Mouse (Mus musculus) lung, embryonic 14.5 days (tissue): Measurements from ENCODE around the gene Lamc3. TPM values are rescaled to one million over a fixed set of nuclear protein-coding genes. Genes with fewer than 3 reads are reported as not detected.
A peak's percentile ranks its signal among the peaks of the same experiment; 100 is the strongest.

Experiments
- ATAC-seq: fragments of 200-750 bp; cut with Nextera tagmentation; 2 replicates; pipeline ENCODE4 v1.8.0; 2017; ENCODE audit warnings: mild to moderate bottlenecking, moderate TSS enrichment, moderate library complexity; ENCODE audit not compliant: insufficient read depth
- DNase-seq: peaks from one replicate; pipeline ENCODE4 v3.0.0-alpha.2; 2015
- H3K27ac ChIP-seq: fragments of 300-500 bp; sonication (generic); 2 replicates; pipeline ENCODE4 v1.5.1; 2014; ENCODE audit warnings: low read depth, mild to moderate bottlenecking, moderate library complexity
- H3K27me3 ChIP-seq: fragments of 300-500 bp; sonication (generic); 2 replicates; pipeline ENCODE4 v1.6.1; 2014; ENCODE audit warnings: low read length, control low read depth; ENCODE audit not compliant: insufficient read depth
- H3K36me3 ChIP-seq: fragments of 300-500 bp; sonication (generic); 2 replicates; pipeline ENCODE4 v1.6.1; 2014; ENCODE audit warnings: control low read depth; ENCODE audit not compliant: insufficient read depth
- H3K4me1 ChIP-seq: fragments of 300-500 bp; sonication (generic); 2 replicates; pipeline ENCODE4 v1.6.1; 2014; ENCODE audit warnings: antibody characterized with exemption, control low read depth; ENCODE audit not compliant: insufficient read depth
- H3K4me2 ChIP-seq: fragments of 300-500 bp; sonication (generic); 2 replicates; pipeline ENCODE4 v1.6.1; 2014; ENCODE audit warnings: mild to moderate bottlenecking
- H3K4me3 ChIP-seq: fragments of 300-500 bp; sonication (generic); 2 replicates; pipeline ENCODE4 v1.5.1; 2014; ENCODE audit warnings: low read depth, low read length
- H3K9ac ChIP-seq: fragments of 300-500 bp; sonication (generic); 2 replicates; pipeline ENCODE4 v1.6.1; 2014
- H3K9me3 ChIP-seq: fragments of 300-500 bp; sonication (generic); 2 replicates; pipeline ENCODE4 v1.6.1; 2016; ENCODE audit warnings: low read depth, low read length, control low read depth
- CTCF ChIP-seq: IDR thresholded peaks from 2 replicates; pipeline ENCODE4 v1.5.1; 2016; ENCODE audit warnings: antibody characterized with exemption, low read depth
- WGBS: fragments of 180-500 bp; shearing (Covaris S2); extraction: QIAGEN DNeasy Blood & Tissue Kit; methylation state at CpG from one replicate; pipeline ENCODE4 v1.1.7; 2014; 5-methylcytosine and 5-hydroxymethylcytosine counted together
- polyA plus RNA-seq: library from polyadenylated mRNA; unstranded; fragments of >200 nt; fragmentation: Nextera tagmentation; extraction: Ambion mirVana; gene quantifications from 2 replicates; pipeline ENCODE4 v1.2.1, GENCODE M21; 2014

Gene Lamc3
- polyA plus RNA-seq, 1 experiment from 2014 or later = 0.87 TPM

DNA sequence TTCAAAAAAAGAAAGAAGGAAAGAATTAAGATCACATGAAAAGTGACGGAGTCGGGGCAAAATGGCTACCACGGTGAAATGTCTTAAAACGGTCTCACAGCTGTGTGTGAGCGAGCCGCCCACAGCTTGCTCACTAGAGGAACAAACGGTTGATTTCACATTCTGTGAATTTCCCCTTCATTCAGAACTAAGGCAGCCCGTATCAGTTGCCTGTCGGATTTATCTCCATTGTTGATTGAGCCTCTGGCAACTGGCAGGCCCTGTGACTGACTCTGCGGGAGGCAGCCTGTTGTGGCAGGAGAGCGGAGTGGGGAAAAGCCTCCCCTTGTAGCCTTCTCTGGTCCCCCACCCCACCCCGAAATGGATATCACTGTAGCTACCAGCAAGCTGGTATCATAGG, 10.6 kb upstream of the Lamc3 start:
- DNase-seq (no peak), ATAC-seq (no peak)
- Histone ChIP-seq H3K27ac (no peak overlapping the region), H3K9me3 (no peaks in the 10 kb centered on the region), H3K36me3 (no peaks in the 10 kb centered on the region), H3K27me3 (peaks cover 40% of the 10 kb centered on the region), H3K4me2 (no peak overlapping the region), H3K9ac (no peak overlapping the region), H3K4me1 (no peaks in the 10 kb centered on the region), H3K4me3 (no peak overlapping the region)
- 21% methylated on average over 12 of the region's 12 CpGs for WGBS
- TF ChIP-seq CTCF = no peak

DNA sequence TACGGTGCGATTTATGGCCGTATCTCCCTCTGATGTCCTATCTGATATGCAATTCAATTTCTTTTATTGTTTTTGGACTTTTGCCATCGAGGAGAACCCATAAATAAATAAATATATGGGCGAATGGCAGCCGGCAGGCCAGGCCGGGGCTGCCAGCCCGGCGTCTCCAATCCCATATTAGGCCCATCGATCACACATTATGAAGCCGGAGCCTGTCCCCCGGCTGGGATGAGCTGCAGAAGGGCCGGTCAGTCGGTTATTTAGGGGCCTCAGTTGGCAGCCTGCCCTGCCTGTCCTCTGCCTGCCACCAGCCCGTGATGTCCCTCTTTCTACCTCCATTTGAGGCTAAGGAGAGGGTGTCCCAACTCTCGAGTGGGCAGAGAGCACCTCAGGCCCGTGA, 8.5 kb upstream of the Lamc3 start:
- no peaks in the 10 kb centered on the region for H3K36me3 ChIP-seq

GRCm38 (mm10) chr2:31880868-31881267, 6.2 kb upstream of the Lamc3 start:
- peaks cover 70% of the 10 kb centered on the region for H3K27me3 ChIP-seq

More for the DNA sequence above, 8.5 kb upstream of the Lamc3 start:
- Histone ChIP-seq H3K4me3 (no peak overlapping the region), H3K9me3 (no peaks in the 10 kb centered on the region), H3K4me2 (no peak overlapping the region), H3K27ac (no peak overlapping the region), H3K9ac (no peak overlapping the region), H3K4me1 (no peaks in the 10 kb centered on the region), H3K27me3 (peaks cover 60% of the 10 kb centered on the region)
- no peak for DNase-seq
- 43% methylated on average over 17 of the region's 17 CpGs for WGBS
- ATAC-seq = no peak
- no peak for TF ChIP-seq CTCF

DNA sequence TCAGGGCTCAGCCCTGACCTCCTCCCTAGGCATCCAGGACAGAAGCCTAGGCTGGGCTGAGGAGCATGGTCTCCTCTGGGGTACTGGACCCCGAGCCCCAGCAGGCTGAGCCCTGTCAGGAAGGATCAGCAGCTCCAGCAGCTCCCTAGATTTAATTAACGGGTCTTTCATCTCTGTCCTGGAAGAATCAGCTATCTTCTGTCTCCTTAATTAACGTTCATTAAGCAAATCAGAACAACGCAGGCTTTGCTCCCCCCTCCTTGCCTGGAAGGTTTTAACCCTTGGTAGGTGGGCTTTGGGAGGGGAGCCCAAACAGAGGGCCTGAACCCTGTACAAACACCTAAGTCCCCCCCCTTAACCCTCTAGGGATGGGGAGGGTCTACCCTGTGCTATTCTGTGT, 4.0 kb upstream of the Lamc3 start:
- H3K4me2 ChIP-seq = no peak overlapping the region
- H3K27ac ChIP-seq = no peak overlapping the region
- peaks cover 77% of the 10 kb centered on the region for H3K27me3 ChIP-seq
- 28% methylated on average over 4 of the region's 4 CpGs for WGBS
- H3K9me3 ChIP-seq = no peaks in the 10 kb centered on the region
- H3K4me1 ChIP-seq = no peaks in the 10 kb centered on the region
- no peak overlapping the region for H3K9ac ChIP-seq
- TF ChIP-seq CTCF = no peak
- no peak overlapping the region for H3K4me3 ChIP-seq
- H3K36me3 ChIP-seq = no peaks in the 10 kb centered on the region
- DNase-seq (no peak), ATAC-seq (no peak)

More at GRCm38 (mm10) chr2:31880868-31881267, 6.2 kb upstream of the Lamc3 start:
- Histone ChIP-seq H3K9me3 (no peaks in the 10 kb centered on the region), H3K9ac (no peak overlapping the region), H3K4me3 (no peak overlapping the region), H3K27ac (no peak overlapping the region), H3K4me2 (no peak overlapping the region), H3K36me3 (no peaks in the 10 kb centered on the region), H3K4me1 (no peaks in the 10 kb centered on the region)
- DNase-seq = no peak
- no peak for ATAC-seq
- TF ChIP-seq CTCF = no peak
- WGBS = 3% methylated on average over 14 of the region's 14 CpGs

DNA sequence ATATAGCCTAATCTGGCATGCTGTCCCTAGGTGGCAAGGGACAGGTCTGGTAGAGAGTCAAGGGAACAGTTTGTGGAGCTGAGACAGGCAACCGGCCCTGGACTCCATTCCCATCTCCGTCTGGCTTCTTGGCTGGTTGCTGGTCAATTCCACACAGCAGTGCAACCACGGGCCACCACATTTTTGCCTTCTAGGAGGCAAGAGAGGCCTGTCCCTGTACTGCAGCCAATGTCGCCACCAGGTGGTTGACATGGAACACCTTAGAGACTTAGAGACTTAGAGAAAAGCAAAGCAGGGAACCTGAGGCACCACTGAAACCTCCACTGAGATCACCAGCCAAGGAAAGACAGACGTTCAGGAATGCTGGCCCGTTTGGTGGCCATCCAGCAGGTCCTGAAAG, 2.3 kb upstream of the Lamc3 start:
- H3K4me3 ChIP-seq = no peak overlapping the region
- ATAC-seq = no peak
- peaks cover 75% of the 10 kb centered on the region for H3K27me3 ChIP-seq
- no peaks in the 10 kb centered on the region for H3K4me1 ChIP-seq
- H3K9ac ChIP-seq = no peak overlapping the region
- 18% methylated on average over 6 of the region's 6 CpGs for WGBS
- no peak overlapping the region for H3K4me2 ChIP-seq
- no peaks in the 10 kb centered on the region for H3K36me3 ChIP-seq
- peak; percentile 61 for TF ChIP-seq CTCF
- peak; percentile 67 for DNase-seq
- no peaks in the 10 kb centered on the region for H3K9me3 ChIP-seq
- no peak overlapping the region for H3K27ac ChIP-seq

DNA sequence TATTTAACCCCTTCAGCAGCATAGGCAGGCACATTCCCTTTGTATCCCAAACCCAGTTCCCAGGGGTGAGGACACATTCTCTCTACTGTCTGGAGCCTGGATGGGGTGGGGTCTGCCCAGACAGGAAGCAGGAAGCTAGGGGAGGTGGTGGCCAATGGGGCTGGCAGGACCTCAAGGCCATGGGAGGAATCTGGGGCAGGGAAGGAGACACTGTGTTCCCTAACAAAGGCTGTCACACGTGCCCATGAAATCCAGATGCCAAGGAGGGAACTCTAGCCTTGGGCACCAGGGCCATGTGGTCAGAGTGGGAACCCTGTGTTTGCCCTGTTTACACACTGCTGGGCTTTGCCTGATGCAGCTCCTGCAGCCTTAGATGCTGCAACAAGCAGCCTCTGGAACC, 1.8 kb downstream of the Lamc3 start:
- WGBS = 50% methylated on average over 1 of the region's 1 CpGs

DNA sequence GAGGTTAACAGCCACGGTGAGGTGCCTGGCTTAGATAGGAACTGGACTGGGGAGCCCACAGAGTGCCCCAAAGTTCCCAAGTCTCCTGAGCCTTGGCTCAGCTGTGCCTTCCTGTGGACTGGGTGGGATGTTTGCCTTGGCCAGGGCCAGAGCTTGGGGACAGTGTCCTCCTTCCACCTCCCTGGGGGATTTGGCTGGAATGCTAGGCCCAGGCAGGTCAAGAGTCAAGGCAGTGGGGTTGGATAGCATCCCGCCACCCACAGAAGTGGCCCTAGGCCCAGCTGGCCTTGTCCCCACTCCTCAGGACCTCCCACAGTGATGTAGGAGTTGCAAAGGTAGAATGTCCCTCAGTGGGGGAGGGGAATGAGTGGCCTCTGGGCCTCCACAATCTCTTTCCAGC, 4.1 kb downstream of the Lamc3 start:
- no peak for DNase-seq
- H3K9me3 ChIP-seq = no peaks in the 10 kb centered on the region
- peaks cover 22% of the 10 kb centered on the region for H3K27me3 ChIP-seq
- TF ChIP-seq CTCF = no peak
- H3K9ac ChIP-seq = no peak overlapping the region
- H3K4me2 ChIP-seq = no peak overlapping the region
- H3K27ac ChIP-seq = no peak overlapping the region
- ATAC-seq = no peak
- no peaks in the 10 kb centered on the region for H3K36me3 ChIP-seq
- no peak overlapping the region for H3K4me3 ChIP-seq
- 79% methylated on average over 2 of the region's 2 CpGs for WGBS
- 0 out of 2 replicates have a peak, but pooled peaks cover 2% of the 10 kb centered on the region for H3K4me1 ChIP-seq

More for the DNA sequence above, 1.8 kb downstream of the Lamc3 start:
- Histone ChIP-seq H3K4me2 (no peak overlapping the region), H3K9ac (no peak overlapping the region), H3K9me3 (no peaks in the 10 kb centered on the region), H3K27ac (no peak overlapping the region), H3K4me3 (no peak overlapping the region), H3K4me1 (0 out of 2 replicates have a peak, but pooled peaks cover 2% of the 10 kb centered on the region), H3K27me3 (peaks cover 43% of the 10 kb centered on the region), H3K36me3 (no peaks in the 10 kb centered on the region)
- DNase-seq (no peak), ATAC-seq (no peak)
- no peak for TF ChIP-seq CTCF
